Mouse (Mus musculus) adrenal gland, adult 18-20 months (tissue): ENCODE data around the gene Cep55. TPM values are rescaled to one million over a fixed set of nuclear protein-coding genes. Genes with fewer than 3 reads are reported as not detected.
A peak's percentile ranks its signal among the peaks of the same experiment; 100 is the strongest.

ENCODE experiments used
- DNase-seq, 2 experiments: peaks; one replicate each; pipeline ENCODE4 v3.0.0; 2021 to 2022; ENCODE audit warnings: low spot score in 2 of 2
- total RNA-seq, 2 experiments: library from RNA; stranded (reverse); gene quantifications; 1 replicate in 1 of 2; 2 replicates in 1 of 2; pipeline ENCODE4 v1.2.3; 2021

Gene Cep55
- total RNA-seq, 2 experiments from 2014 or later = 0.35 to 0.73 TPM

DNA sequence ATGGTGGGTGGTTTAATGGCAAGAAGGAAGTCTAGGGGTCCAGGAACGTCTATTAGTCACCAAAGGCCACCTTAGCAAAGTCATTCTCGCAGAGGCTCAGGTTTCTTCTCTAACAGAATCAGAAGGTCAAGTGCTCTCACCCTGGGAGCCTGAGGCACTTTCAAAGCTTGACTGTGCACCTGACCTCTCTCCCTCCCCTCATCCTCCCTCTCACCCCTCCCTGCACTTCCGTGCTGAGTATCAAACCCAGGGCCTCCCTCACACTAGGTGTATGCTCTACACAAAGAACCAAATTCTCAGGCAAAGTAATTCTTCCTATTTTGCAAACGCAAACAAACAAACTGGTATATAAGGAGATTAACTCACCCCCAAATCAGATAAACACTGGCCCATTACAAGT, 41.4 kb downstream of the Cep55 start:
- DNase-seq = no peak

DNA sequence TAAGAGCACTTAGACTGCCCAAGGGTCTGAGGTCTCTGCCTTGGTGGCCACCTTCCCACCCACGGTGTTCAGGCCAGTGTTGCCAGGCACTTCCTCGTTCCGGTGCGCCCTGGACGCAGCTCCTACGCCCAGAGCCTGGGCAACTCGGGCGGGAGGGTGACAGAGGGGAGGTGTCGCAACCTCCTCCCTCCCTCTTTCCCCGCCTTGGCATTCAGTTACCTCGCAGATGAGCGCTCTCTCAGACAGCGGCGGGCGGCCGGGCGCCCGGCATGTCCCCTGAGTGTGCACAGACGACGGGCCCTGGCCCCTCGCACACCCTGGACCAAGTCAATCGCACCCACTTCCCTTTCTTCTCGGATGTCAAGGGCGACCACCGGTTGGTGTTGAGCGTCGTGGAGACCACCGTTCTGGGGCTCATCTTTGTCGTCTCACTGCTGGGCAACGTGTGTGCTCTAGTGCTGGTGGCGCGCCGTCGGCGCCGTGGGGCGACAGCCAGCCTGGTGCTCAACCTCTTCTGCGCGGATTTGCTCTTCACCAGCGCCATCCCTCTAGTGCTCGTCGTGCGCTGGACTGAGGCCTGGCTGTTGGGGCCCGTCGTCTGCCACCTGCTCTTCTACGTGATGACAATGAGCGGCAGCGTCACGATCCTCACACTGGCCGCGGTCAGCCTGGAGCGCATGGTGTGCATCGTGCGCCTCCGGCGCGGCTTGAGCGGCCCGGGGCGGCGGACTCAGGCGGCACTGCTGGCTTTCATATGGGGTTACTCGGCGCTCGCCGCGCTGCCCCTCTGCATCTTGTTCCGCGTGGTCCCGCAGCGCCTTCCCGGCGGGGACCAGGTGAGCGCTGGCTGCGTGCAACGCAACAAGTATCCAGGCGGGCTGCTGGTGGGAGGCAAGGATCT, 42.3 kb downstream of the Cep55 start, which contains the start of gene Ffar4:
Ffar4 (plus strand) TSS at position 214 of the 901 bp plus-strand sequence.
- peak in 1 of 2 experiments; percentile 14 for DNase-seq

DNA sequence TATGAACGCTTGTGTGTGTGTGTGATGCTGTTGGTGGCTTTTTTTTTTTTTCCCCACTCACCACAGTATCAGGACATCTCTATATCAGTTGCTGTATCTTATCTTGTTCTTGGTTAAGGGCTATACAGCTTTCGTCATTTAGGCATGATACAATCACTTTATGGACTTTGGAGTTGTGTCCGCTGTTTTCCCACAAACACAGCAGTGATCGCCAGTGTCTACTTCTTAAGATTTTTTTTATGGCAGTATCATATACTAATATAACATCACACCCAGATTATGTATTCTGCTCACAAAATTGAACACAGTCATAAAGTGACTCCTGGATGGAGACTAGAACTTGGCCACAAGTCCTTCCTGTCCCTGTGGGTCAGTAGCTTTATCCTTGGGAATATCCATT, 53.1 kb downstream of the Cep55 start:
- no peak for DNase-seq

DNA sequence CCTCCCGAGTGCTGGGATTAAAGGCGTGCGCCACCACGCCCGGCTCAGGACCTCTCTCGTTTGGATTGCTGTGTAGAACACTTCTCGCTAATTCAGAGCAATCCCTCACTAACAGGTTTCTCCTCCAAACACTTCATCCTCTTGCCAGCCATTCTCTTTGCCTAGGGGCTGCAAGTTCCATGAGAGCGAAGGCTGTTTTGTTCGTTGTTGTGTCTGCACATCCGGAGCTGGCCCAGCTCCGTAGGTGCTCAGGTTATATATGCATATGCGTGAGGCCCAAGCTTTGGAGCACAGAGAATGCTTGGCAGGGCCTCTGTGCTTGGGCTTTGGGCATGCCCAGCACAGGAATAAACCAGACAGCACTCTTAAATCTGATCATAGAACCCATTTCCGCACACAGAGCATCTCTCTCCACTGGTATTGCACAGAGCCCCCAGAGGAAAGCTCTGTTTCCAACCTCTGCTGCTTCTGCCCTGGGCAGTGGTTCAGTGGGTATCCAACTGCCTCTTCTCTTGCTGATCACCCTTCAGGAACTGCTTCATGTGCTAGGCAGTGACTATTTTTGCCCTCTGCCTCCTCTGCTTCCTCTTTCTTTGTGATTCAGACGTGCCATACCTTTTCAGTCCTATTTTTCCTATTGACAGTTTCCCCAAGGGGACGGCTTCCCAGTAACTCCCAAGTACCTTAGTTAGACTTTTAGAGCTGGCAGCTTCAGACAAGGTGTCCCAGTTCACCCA, 54.9 kb downstream of the Cep55 start:
- no peak for DNase-seq

DNA sequence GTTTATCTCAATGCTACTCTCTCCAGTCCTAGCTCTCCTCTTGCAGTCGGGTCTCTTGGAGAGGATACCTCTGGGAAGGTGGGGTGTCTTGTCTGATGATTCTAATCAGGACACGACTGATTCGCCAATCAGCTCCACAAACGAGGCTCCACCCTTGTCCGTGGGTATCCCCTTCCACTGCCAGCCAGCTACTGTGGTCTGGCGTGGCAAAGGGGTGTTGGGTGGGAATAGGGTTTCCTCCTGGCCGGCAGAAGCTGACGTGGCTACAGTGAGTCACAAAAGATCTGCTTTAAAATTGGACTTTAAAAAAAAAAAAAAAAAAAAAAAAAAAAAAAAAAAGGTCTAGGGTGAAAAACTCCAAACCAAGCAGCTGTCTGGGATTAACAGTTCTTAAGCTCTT, 56.2 kb downstream of the Cep55 start:
- no peak for DNase-seq

DNA sequence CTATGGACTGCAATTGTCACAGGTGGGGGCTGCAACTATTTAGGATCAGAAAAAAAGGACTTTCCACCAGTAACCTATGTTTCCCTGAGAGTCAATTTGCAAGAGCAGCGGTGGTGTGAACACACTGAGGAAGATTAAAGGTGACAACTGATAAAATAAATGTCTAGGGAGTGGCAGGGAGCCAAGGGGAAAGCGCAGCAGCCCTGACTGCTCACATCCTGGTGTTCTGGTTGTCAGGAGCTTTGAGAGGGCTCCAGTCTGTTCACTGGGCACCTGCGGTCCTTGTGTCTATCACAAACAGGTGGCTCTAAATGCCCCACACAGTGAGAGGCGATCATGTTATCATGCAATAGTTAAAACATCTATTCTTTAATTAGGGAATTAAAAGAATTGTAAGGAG, 57.8 kb downstream of the Cep55 start:
- no peak for DNase-seq

DNA sequence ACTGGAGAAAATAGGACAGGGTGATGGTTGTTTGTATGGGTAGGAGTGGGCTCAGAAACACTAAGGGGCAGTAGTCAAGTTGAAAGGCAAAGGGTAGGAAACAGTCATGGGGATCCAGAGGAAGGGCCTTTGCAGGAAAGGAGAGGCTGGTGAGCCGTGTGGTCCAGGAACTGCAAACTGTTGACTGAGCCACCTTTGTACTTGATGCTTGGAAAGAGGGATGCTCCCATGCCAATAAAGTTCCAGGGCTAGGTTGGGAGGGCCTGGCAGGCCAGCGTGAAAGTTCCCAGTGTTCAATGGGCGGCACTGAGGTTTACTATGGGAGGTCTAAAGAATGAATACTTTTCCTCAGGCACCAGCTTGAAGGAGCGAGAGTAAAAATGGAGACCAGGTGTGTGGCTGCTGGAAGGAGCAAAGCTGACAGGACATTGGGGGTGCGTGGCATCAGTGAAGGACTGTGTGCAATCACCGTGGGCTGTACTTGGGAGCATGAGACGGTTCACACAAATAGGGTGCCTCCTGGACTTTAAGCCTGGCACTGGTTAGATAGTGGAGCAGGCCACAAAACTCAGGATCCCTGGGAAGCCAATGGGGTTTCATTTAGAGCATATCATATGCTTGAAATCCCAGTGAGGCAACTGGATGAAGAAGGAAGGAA, 60.2 kb downstream of the Cep55 start:
- no peak for DNase-seq

DNA sequence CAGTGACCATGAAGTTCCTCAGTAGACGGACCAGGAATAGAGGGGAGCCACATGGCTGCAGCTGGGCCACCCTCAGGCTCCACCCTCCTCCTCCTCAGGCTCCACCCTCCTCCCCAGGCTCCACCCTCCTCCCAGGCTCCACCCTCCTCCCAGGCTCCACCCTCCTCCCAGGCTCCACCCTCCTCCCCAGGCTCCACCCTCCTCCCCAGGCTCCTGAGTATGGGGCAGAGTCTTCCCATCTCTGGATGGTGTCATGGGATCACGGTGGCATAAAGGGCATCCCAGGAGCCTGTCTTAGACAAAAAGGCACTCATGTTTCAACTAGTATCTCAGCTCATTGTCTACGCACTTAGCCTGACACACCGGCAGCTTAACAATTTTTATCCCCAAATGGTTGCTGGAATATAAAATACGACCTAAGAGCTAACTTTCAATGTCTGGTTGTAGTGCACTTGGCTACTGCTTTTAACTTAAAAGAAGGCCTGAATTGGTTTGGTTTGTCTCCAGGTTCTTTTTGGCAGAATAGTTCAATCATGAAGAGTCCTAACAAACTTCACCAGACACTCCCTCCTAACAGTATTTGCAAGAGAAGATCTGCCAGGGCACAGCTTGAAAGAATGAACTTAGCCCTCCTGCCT, 65.4 kb downstream of the Cep55 start:
- DNase-seq = no peak

DNA sequence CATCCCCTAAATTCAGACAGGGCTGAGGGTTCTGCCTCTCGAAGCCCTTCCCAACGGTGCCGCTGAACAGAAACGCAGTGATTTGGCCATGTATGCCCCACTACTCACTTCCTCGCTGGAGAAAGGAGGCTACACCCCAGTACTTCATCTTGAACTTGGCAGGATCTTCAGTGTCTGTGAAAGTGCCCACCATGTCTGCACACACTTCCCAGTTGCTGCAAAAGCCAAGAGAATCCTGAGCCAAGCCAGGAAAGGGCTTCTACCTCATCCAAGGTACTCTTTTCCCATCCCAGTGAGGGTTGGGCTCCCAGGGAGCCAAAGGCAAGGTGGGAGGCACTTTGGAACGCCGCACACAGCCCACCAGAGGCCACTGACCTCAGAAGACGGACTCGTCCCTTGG, 69.1 kb downstream of the Cep55 start:
- DNase-seq = no peak

Other genes with a start within 250 kb of the Cep55 start
- 10 to 100 TPM; 29.4 to 34.1 TPM for gene Myof, start 11.4 kb upstream of the Cep55 start, total RNA-seq
- 10 to 100 TPM; 14.0 to 40.8 TPM for gene Ffar4, start 42.1 kb downstream of the Cep55 start, total RNA-seq
- 100 to 1,000 TPM in 1 of 2 experiments, 10 to 100 TPM in 1; 42.9 to 149 TPM for gene Rbp4, start 70.3 kb downstream of the Cep55 start, total RNA-seq
- gene Pde6c, start 77.8 kb downstream of the Cep55 start, total RNA-seq = not detected
- gene Fra10ac1, start 169.1 kb downstream of the Cep55 start, total RNA-seq = 10 to 100 TPM; 13.0 to 14.7 TPM
- gene Lgi1, start 209.5 kb downstream of the Cep55 start, total RNA-seq = under 1 TPM; 0.74 to 0.93 TPM